Mouse (Mus musculus): ENCODE data around the gene Ctnnd2. TPM values are rescaled to one million over a fixed set of nuclear protein-coding genes. Genes with fewer than 3 reads are reported as not detected.

Gene Ctnnd2
- polyA plus RNA-seq, 1 experiment, result 4.6 TPM

DNA sequence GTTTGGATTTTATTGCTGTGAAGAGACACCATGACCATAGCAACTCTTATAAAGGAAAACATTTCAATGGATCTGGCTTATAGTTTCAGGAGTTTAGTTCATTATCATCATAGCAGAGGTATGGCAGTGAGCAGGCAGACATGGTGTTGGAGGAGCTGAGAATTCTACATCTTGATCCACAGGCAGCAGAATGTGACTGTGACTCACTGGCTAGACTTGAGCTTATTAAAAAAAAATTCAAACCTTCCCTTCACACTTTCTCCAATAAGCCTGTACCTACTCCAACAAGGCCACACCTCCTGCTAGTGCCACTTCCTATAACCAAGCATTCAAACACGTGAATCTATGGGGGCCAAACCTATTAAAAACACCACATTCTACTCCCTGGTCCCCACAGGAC, 703.1 kb downstream of the Ctnnd2 start:
- no peak overlapping the region for H3K27ac ChIP-seq (ENCODE audit: control insufficient read depth, insufficient read depth, low read length)
- no peaks in the 10 kb centered on the region for H3K36me3 ChIP-seq (ENCODE audit: control insufficient read depth, insufficient read depth, low read length)
- H3K4me1 ChIP-seq (replicated peaks; ENCODE audit: control insufficient read depth, insufficient read depth, low read length), result no peaks in the 10 kb centered on the region
- no peaks in the 10 kb centered on the region for H3K27me3 ChIP-seq (ENCODE audit: control insufficient read depth, insufficient read depth, low read length)
- no peak for DNase-seq
- TF ChIP-seq POLR2A (IDR thresholded peaks at IDR 0.05; ENCODE audit: control insufficient read depth, extremely low read depth, insufficient read depth, low read length, poor library complexity) (no peak), CTCF (IDR thresholded peaks at IDR 0.05; ENCODE audit: borderline replicate concordance, control insufficient read depth, extremely low read depth, insufficient read depth, low read length, poor library complexity) (no peak)
- 42% methylated on average over 1 of the region's 1 CpGs for WGBS
- no peak overlapping the region for H3K4me3 ChIP-seq (ENCODE audit: control insufficient read depth, insufficient read depth, low read length)

DNA sequence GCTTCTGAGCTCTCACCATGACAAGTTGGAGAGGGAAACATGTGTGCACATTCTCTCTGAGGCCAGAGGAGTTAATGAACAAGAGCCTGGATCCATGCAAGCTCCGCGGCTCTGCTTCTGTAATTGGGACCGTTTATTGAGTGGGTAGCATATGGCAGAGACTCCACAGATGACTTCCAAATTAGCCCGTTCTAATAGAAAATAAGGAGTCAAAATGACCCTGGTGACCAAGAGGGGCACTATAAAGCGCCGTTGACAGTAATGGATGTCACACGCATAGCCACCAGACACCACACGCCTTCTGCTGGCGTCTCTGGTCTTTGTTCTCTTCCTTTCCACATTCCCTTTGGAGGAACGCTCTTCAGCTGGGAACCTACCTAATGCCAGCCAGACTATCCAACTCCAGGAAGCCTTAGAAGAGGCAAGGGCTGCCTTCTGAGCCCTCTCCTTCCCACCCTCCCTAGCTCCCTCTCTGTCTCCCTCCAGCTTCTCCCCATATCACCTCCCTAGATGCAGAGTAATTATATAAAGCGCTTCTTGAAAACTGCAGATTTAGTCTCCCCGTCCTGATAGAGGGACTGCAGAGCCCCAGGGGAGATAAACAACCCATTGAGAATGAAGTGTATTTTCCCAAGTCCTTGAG, 712.4 kb downstream of the Ctnnd2 start:
- Histone ChIP-seq H3K27me3 (ENCODE audit: control insufficient read depth, insufficient read depth, low read length) (no peaks in the 10 kb centered on the region), H3K4me1 (replicated peaks; ENCODE audit: control insufficient read depth, insufficient read depth, low read length) (no peaks in the 10 kb centered on the region), H3K36me3 (ENCODE audit: control insufficient read depth, insufficient read depth, low read length) (no peaks in the 10 kb centered on the region), H3K27ac (ENCODE audit: control insufficient read depth, insufficient read depth, low read length) (no peak overlapping the region), H3K4me3 (ENCODE audit: control insufficient read depth, insufficient read depth, low read length) (no peak overlapping the region)
- DNase-seq, result no peak
- TF ChIP-seq POLR2A (IDR thresholded peaks at IDR 0.05; ENCODE audit: control insufficient read depth, extremely low read depth, insufficient read depth, low read length, poor library complexity) (no peak), CTCF (IDR thresholded peaks at IDR 0.05; ENCODE audit: borderline replicate concordance, control insufficient read depth, extremely low read depth, insufficient read depth, low read length, poor library complexity) (no peak)
- WGBS, result 94% methylated on average over 12 of the region's 12 CpGs

DNA sequence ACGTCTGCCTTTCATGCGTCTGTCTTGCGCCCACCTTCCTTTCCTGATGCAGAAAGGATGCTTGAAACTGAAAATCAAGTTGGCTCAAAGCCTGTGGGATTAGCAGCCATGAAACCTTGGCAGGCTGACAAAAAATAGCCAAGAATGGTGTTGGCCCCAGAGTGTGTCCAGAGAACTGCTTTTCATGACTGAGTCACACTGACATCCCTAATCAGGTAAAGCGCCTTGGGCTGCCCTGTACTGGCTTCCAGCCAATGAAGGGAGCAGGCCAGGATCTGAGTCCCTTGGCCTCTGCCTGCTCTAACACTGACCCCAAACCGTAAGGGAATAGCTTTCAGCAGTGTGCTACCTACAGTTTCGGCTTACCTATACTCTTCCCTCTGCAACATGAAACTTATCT, 713.0 kb downstream of the Ctnnd2 start:
- Histone ChIP-seq H3K27ac (ENCODE audit: control insufficient read depth, insufficient read depth, low read length) (no peak overlapping the region), H3K36me3 (ENCODE audit: control insufficient read depth, insufficient read depth, low read length) (no peaks in the 10 kb centered on the region), H3K4me1 (replicated peaks; ENCODE audit: control insufficient read depth, insufficient read depth, low read length) (no peaks in the 10 kb centered on the region), H3K27me3 (ENCODE audit: control insufficient read depth, insufficient read depth, low read length) (no peaks in the 10 kb centered on the region), H3K4me3 (ENCODE audit: control insufficient read depth, insufficient read depth, low read length) (no peak overlapping the region)
- DNase-seq, result no peak
- no peak for TF ChIP-seq POLR2A (IDR thresholded peaks at IDR 0.05; ENCODE audit: control insufficient read depth, extremely low read depth, insufficient read depth, low read length, poor library complexity)
- no peak for TF ChIP-seq CTCF (IDR thresholded peaks at IDR 0.05; ENCODE audit: borderline replicate concordance, control insufficient read depth, extremely low read depth, insufficient read depth, low read length, poor library complexity)
- WGBS, result 91% methylated on average over 6 of the region's 6 CpGs

DNA sequence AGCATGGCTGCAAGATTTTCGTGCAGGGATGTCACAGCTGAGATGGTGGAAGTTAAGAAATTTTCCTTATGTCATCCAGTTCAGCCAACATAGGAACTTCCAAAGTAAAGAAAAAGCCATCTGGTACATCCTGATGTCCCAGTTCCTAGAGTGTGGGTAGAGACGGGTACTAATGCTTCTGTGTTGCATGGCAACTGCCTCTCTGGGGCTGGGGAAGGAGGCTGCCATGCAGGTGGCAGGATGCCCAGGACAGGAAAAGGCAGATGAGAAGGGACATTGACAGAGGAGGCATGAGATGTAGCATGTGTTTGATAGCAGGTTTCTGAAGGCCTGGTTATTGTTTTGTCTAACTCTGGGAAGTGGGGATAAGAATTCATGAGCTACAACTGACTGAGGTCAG, 715.2 kb downstream of the Ctnnd2 start:
- WGBS, result 89% methylated on average over 2 of the region's 2 CpGs
- TF ChIP-seq POLR2A (IDR thresholded peaks at IDR 0.05; ENCODE audit: control insufficient read depth, extremely low read depth, insufficient read depth, low read length, poor library complexity), result no peak
- TF ChIP-seq CTCF (IDR thresholded peaks at IDR 0.05; ENCODE audit: borderline replicate concordance, control insufficient read depth, extremely low read depth, insufficient read depth, low read length, poor library complexity), result no peak
- Histone ChIP-seq H3K4me1 (replicated peaks; ENCODE audit: control insufficient read depth, insufficient read depth, low read length) (no peaks in the 10 kb centered on the region), H3K27me3 (ENCODE audit: control insufficient read depth, insufficient read depth, low read length) (no peaks in the 10 kb centered on the region), H3K27ac (ENCODE audit: control insufficient read depth, insufficient read depth, low read length) (no peak overlapping the region), H3K4me3 (ENCODE audit: control insufficient read depth, insufficient read depth, low read length) (no peak overlapping the region), H3K36me3 (ENCODE audit: control insufficient read depth, insufficient read depth, low read length) (no peaks in the 10 kb centered on the region)
- no peak for DNase-seq

DNA sequence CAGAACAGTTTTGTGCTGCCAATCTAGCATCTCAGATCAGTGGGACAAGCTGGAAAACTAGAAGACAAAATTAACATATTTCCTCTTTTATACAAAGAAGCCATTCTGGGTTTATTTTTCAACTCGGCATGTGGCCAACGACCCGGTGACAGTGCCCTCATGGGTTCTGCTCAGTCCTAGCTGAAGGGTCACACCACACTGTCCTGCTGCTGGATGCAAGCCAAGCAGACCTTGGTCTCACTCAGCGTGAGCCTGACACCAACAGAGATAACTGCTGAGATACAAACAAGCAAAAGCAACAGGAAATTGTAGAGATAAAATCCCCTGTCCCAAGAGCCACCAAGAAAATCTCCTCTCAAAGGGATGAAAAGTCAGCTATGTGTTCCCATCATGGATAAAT, 719.6 kb downstream of the Ctnnd2 start:
- H3K27me3 ChIP-seq (ENCODE audit: control insufficient read depth, insufficient read depth, low read length), result no peaks in the 10 kb centered on the region
- no peaks in the 10 kb centered on the region for H3K4me1 ChIP-seq (replicated peaks; ENCODE audit: control insufficient read depth, insufficient read depth, low read length)
- DNase-seq, result no peak
- no peak overlapping the region for H3K27ac ChIP-seq (ENCODE audit: control insufficient read depth, insufficient read depth, low read length)
- H3K4me3 ChIP-seq (ENCODE audit: control insufficient read depth, insufficient read depth, low read length), result no peak overlapping the region
- no peak for TF ChIP-seq POLR2A (IDR thresholded peaks at IDR 0.05; ENCODE audit: control insufficient read depth, extremely low read depth, insufficient read depth, low read length, poor library complexity)
- TF ChIP-seq CTCF (IDR thresholded peaks at IDR 0.05; ENCODE audit: borderline replicate concordance, control insufficient read depth, extremely low read depth, insufficient read depth, low read length, poor library complexity), result no peak
- WGBS, result 75% methylated on average over 4 of the region's 4 CpGs
- H3K36me3 ChIP-seq (ENCODE audit: control insufficient read depth, insufficient read depth, low read length), result no peaks in the 10 kb centered on the region

DNA sequence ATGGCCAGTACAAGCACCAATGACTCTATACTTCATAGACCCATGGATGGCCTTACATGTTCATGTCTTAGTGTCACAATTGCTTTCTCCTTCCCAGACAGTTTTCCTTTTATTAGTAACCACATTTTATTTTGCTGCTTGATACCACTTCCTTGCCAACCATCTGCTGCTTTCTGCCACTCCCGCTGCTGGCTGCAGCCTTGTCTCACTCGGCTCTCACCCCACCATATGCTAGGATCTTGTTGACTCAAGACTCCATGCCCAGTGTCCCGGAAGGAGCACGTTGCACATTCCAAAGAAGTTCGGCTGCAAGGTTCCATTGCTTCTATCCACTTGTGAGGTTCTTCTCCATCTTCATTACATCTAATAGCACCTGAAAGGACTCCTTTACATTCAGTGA, 722.7 kb downstream of the Ctnnd2 start:
- WGBS, result 91% methylated on average over 5 of the region's 5 CpGs
- no peaks in the 10 kb centered on the region for H3K36me3 ChIP-seq (ENCODE audit: control insufficient read depth, insufficient read depth, low read length)
- TF ChIP-seq POLR2A (IDR thresholded peaks at IDR 0.05; ENCODE audit: control insufficient read depth, extremely low read depth, insufficient read depth, low read length, poor library complexity), result no peak
- no peak for TF ChIP-seq CTCF (IDR thresholded peaks at IDR 0.05; ENCODE audit: borderline replicate concordance, control insufficient read depth, extremely low read depth, insufficient read depth, low read length, poor library complexity)
- H3K27me3 ChIP-seq (ENCODE audit: control insufficient read depth, insufficient read depth, low read length), result no peaks in the 10 kb centered on the region
- DNase-seq, result no peak
- no peak overlapping the region for H3K27ac ChIP-seq (ENCODE audit: control insufficient read depth, insufficient read depth, low read length)
- H3K4me3 ChIP-seq (ENCODE audit: control insufficient read depth, insufficient read depth, low read length), result no peak overlapping the region
- H3K4me1 ChIP-seq (replicated peaks; ENCODE audit: control insufficient read depth, insufficient read depth, low read length), result no peaks in the 10 kb centered on the region

DNA sequence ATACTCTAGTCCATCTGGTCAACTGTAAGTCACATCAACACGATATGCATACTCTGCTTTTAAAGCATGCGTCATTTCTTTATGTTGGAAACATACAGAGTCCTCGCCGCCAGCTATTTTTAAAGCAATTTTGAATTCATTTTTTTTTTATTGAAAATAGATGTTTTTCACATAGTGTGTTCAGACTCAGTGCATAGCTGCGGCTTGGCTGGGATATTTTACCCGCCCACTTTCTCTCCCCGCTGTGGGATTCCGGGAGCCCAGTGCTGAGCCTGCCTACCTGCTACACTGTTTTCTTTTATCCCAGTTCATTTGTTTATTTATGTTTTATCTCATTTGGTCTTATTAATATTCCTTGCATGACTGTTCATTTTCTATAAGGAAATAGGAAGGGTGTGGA, 724.9 kb downstream of the Ctnnd2 start:
- H3K27me3 ChIP-seq (ENCODE audit: control insufficient read depth, insufficient read depth, low read length), result no peaks in the 10 kb centered on the region
- 96% methylated on average over 8 of the region's 8 CpGs for WGBS

More for the DNA sequence above, 724.9 kb downstream of the Ctnnd2 start:
- Histone ChIP-seq H3K36me3 (ENCODE audit: control insufficient read depth, insufficient read depth, low read length) (no peaks in the 10 kb centered on the region), H3K4me1 (replicated peaks; ENCODE audit: control insufficient read depth, insufficient read depth, low read length) (no peaks in the 10 kb centered on the region), H3K27ac (ENCODE audit: control insufficient read depth, insufficient read depth, low read length) (no peak overlapping the region), H3K4me3 (ENCODE audit: control insufficient read depth, insufficient read depth, low read length) (no peak overlapping the region)
- no peak for TF ChIP-seq POLR2A (IDR thresholded peaks at IDR 0.05; ENCODE audit: control insufficient read depth, extremely low read depth, insufficient read depth, low read length, poor library complexity)
- no peak for TF ChIP-seq CTCF (IDR thresholded peaks at IDR 0.05; ENCODE audit: borderline replicate concordance, control insufficient read depth, extremely low read depth, insufficient read depth, low read length, poor library complexity)
- no peak for DNase-seq
